In genomic region chr10:121886805-121887204, GRCm38 (mm10) we compare ENCODE assay signal across 9 mouse cellular contexts.
DNase-seq lines count a peak whose midpoint lies in the region; ATAC-seq lines count a peak whose summit lies in the region.
"Had no signal": no experiment of that assay in that cellular context is flagged by ENCODE, and none has a peak within 500 bp of the region (broad histone marks: within the 10 kb centered on the region; RNA-seq: fewer than 3 reads in every experiment).

No protein-coding gene starts in this region.

- no peak for ATAC-seq in midbrain, embryonic 11.5 days (ENCODE audit: low FRiP score)
- ATAC-seq in forebrain, embryonic 11.5 days (replicated peaks; ENCODE audit: low FRiP score): no peak
- ATAC-seq in kidney, embryonic 15.5 days (replicated peaks; ENCODE audit: low FRiP score): 0 out of 2 replicates have a peak, but pooled peaks have one; percentile 15
- ATAC-seq in megakaryocyte-erythroid progenitor cell, adult 5-6 weeks (replicated peaks; ENCODE audit: low FRiP score, low TSS enrichment, poor library complexity, severe bottlenecking): peak; percentile 57

- H3K4me2 ChIP-seq in midbrain, embryonic 11.5 days: no peak overlapping the region
- H3K4me2 ChIP-seq in forebrain, embryonic 11.5 days (ENCODE audit: low read depth, low read length, severe bottlenecking): no peak overlapping the region
- no peak overlapping the region for H3K4me2 ChIP-seq in kidney, embryonic 15.5 days
- H3K4me2 ChIP-seq: neural tube, embryonic 12.5 days had no signal

- no peaks in the 10 kb centered on the region for H3K36me3 ChIP-seq in midbrain, embryonic 10.5 days
- H3K36me3 ChIP-seq in midbrain, embryonic 11.5 days (ENCODE audit: control insufficient read depth, insufficient read depth, low read length): no peaks in the 10 kb centered on the region
- no peaks in the 10 kb centered on the region for H3K36me3 ChIP-seq in forebrain, embryonic 11.5 days (ENCODE audit: control insufficient read depth, insufficient read depth, low read length)
- no peaks in the 10 kb centered on the region for H3K36me3 ChIP-seq in kidney, embryonic 15.5 days
- H3K36me3 ChIP-seq: neural tube, embryonic 12.5 days had no signal

- no peak overlapping the region for H3K9ac ChIP-seq in midbrain, embryonic 11.5 days (ENCODE audit: low read length)
- no peak overlapping the region for H3K9ac ChIP-seq in forebrain, embryonic 11.5 days (ENCODE audit: low read length)
- no peak overlapping the region for H3K9ac ChIP-seq in kidney, embryonic 15.5 days
- H3K9ac ChIP-seq: neural tube, embryonic 12.5 days had no signal

- peak overlapping the region; percentile 80 for H3K27ac ChIP-seq in midbrain, embryonic 10.5 days (replicated peaks)
- no peak overlapping the region for H3K27ac ChIP-seq in midbrain, embryonic 11.5 days (ENCODE audit: low read depth, low read length)
- no peak overlapping the region for H3K27ac ChIP-seq in forebrain, embryonic 11.5 days (ENCODE audit: low read depth, low read length)
- peak overlapping the region; percentile 43; the same call in 1 of the 2 replicates for H3K27ac ChIP-seq in kidney, embryonic 15.5 days
- H3K27ac ChIP-seq: neural tube, embryonic 12.5 days had no signal

- H3K9me3 ChIP-seq in midbrain, embryonic 10.5 days (replicated peaks): no peaks in the 10 kb centered on the region
- no peaks in the 10 kb centered on the region for H3K9me3 ChIP-seq in midbrain, embryonic 11.5 days (ENCODE audit: control insufficient read depth, low read length)
- H3K9me3 ChIP-seq in forebrain, embryonic 11.5 days (ENCODE audit: control insufficient read depth, low read length): no peaks in the 10 kb centered on the region
- H3K9me3 ChIP-seq in kidney, embryonic 15.5 days (replicated peaks): no peaks in the 10 kb centered on the region
- H3K9me3 ChIP-seq: neural tube, embryonic 12.5 days had no signal

- WGBS in midbrain, embryonic 10.5 days: 29% methylated on average over 6 of the region's 6 CpGs
- WGBS in midbrain, embryonic 11.5 days: 37% methylated on average over 6 of the region's 6 CpGs
- WGBS in forebrain, embryonic 11.5 days: 20% methylated on average over 6 of the region's 6 CpGs
- 50% methylated on average over 6 of the region's 6 CpGs for WGBS in kidney, embryonic 15.5 days

- H3K4me3 ChIP-seq in midbrain, embryonic 10.5 days: no peak overlapping the region
- H3K4me3 ChIP-seq in midbrain, embryonic 11.5 days (ENCODE audit: low read depth, low read length): no peak overlapping the region
- H3K4me3 ChIP-seq in forebrain, embryonic 11.5 days (ENCODE audit: low read depth, low read length): no peak overlapping the region
- H3K4me3 ChIP-seq in kidney, embryonic 15.5 days (replicated peaks): no peak overlapping the region
- H3K4me3 ChIP-seq: neural tube, embryonic 12.5 days had no signal

- H3K4me1 ChIP-seq in midbrain, embryonic 10.5 days: peaks cover 67% of the 10 kb centered on the region
- peaks cover 31% of the 10 kb centered on the region for H3K4me1 ChIP-seq in midbrain, embryonic 11.5 days (ENCODE audit: control insufficient read depth, insufficient read depth, low read length)
- peaks cover 15% of the 10 kb centered on the region for H3K4me1 ChIP-seq in forebrain, embryonic 11.5 days (replicated peaks; ENCODE audit: control insufficient read depth, insufficient read depth, low read length)
- H3K4me1 ChIP-seq in kidney, embryonic 15.5 days: peaks cover 25% of the 10 kb centered on the region

- no peaks in the 10 kb centered on the region for H3K27me3 ChIP-seq in midbrain, embryonic 10.5 days (ENCODE audit: low read depth, poor library complexity, severe bottlenecking)
- no peaks in the 10 kb centered on the region for H3K27me3 ChIP-seq in midbrain, embryonic 11.5 days (ENCODE audit: control insufficient read depth, insufficient read depth, low read length)
- H3K27me3 ChIP-seq in forebrain, embryonic 11.5 days (ENCODE audit: control insufficient read depth, insufficient read depth, low read length): no peaks in the 10 kb centered on the region
- no peaks in the 10 kb centered on the region for H3K27me3 ChIP-seq in kidney, embryonic 15.5 days
- H3K27me3 ChIP-seq: neural tube, embryonic 12.5 days had no signal

- no peak for DNase-seq in midbrain, embryonic 10.5 days (ENCODE audit: low spot score)
- no peak for DNase-seq in midbrain, embryonic 11.5 days (ENCODE audit: low spot score, missing footprints)
- peak; percentile 50 for DNase-seq in forebrain, embryonic 11.5 days (ENCODE audit: low spot score)
- no peak for DNase-seq in urinary bladder, adult 2 months (ENCODE audit: low spot score)
- no peak for DNase-seq in adrenal gland, adult 8-10 months
- DNase-seq in adrenal gland, postnatal 10 days: no peak

Comparison
In these comparisons a context has a peak if more than half of its experiments do, and no peak if none do; other contexts are left out.
1. H3K27ac ChIP-seq: peak in midbrain, embryonic 10.5 days (single experiment) and kidney, embryonic 15.5 days (single experiment); none in midbrain, embryonic 11.5 days (single experiment) and forebrain, embryonic 11.5 days (single experiment).
2. ATAC-seq: peak in kidney, embryonic 15.5 days (single experiment) and megakaryocyte-erythroid progenitor cell, adult 5-6 weeks (single experiment); none in midbrain, embryonic 11.5 days (single experiment) and forebrain, embryonic 11.5 days (single experiment).